Mouse (Mus musculus): ENCODE measurements around the gene Npnt. TPM values are rescaled to one million over a fixed set of nuclear protein-coding genes. Genes with fewer than 3 reads are reported as not detected.

The Npnt gene
- polyA plus RNA-seq (2012; rRNA removed) (39.4 and 41.7 TPM in 2 replicates), polyA plus RNA-seq (2014; fragmentation: Nextera tagmentation; extraction: Ambion mirVana) (45.4 and 45.9 TPM in 2 replicates)

DNA sequence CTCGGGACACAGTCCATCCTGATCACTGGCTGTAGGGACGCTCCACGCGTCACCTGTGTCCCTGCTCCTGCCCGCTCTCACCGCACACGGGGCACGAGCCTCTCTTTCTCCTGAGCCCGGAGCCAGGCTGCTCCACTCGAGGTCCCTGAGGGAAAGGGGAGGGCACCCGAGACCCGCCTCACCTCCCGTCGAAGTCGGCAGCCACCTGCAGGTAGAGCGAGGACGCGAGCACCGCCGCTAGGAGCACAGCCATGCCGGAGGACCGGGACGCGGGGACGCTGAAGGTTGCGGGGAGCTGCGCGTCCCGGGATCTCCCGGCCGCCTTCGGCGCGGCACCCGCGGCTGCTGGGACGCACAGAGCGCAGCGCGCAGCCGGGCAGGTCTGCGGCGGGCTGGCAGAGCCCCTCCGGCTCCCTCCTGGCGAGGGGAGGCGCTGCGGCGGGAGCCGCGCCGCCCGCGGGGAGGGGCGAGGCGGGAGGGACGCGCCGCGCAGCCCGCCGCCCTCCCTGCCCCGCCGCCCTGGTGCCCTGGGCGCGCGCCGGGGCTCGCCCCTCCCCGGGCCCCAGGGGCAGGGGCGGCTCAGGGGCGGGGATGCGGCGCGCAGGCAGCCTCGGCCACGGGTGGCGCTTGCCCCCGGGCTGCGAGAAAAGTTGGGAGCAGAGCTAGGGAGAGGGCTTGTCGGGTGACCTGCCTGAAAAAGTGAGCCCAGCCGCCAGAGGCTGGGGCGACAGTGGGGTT, at the start of gene Npnt:
Npnt (minus strand) TSS at position 501 of the 738 bp plus-strand sequence.
- Histone ChIP-seq H3K4me2 (replicated peaks; ENCODE audit: low read depth, low read length, severe bottlenecking) (peak within 1 kb of the TSS; percentile 99), H3K27ac (replicated peaks; ENCODE audit: low read depth, low read length) (no peak within 1 kb of the TSS), H3K4me3 (replicated peaks; ENCODE audit: low read length) (peak within 1 kb of the TSS; percentile 64), H3K27me3 (ENCODE audit: control insufficient read depth, insufficient read depth, low read length) (no peaks in the 10 kb centered on the region; the same call in 1 of the 2 replicates), H3K9me3 (ENCODE audit: control insufficient read depth, low read length) (no peaks in the 10 kb centered on the region), H3K9ac (ENCODE audit: low read depth, low read length, severe bottlenecking) (peak within 1 kb of the TSS; percentile 62), H3K36me3 (ENCODE audit: control insufficient read depth, insufficient read depth, low read length) (no peaks in the 10 kb centered on the region), H3K4me1 (ENCODE audit: control insufficient read depth, insufficient read depth, low read length) (peaks cover 3% of the 10 kb centered on the region; the same call in 1 of the 2 replicates)
- DNase-seq (ENCODE audit: low spot score) (peak; percentile 30), ATAC-seq (ENCODE audit: low FRiP score, low read depth) (peak; percentile 82)
- WGBS = under 1% methylated on average over 39 of the region's 82 CpGs
- TF ChIP-seq POLR2A (IDR thresholded peaks at IDR 0.05; ENCODE audit: borderline replicate concordance, extremely low read depth, insufficient read depth, insufficient read length) = no peak

GRCm38 (mm10) chr3:132996299-132996698, 46.2 kb upstream of the Npnt start:
- no peaks in the 10 kb centered on the region for H3K9me3 ChIP-seq (ENCODE audit: control insufficient read depth, low read length)
- no peaks in the 10 kb centered on the region for H3K27me3 ChIP-seq (ENCODE audit: control insufficient read depth, insufficient read depth, low read length)
- DNase-seq (ENCODE audit: low spot score) = no peak
- H3K36me3 ChIP-seq (ENCODE audit: control insufficient read depth, insufficient read depth, low read length) = peaks cover 11% of the 10 kb centered on the region
- no peak overlapping the region for H3K4me2 ChIP-seq (replicated peaks; ENCODE audit: low read depth, low read length, severe bottlenecking)
- no peak overlapping the region for H3K4me3 ChIP-seq (replicated peaks; ENCODE audit: low read length)
- no peak for ATAC-seq (ENCODE audit: low FRiP score, low read depth)
- whole genome bisulfite sequencing = 87% methylated on average over 9 of the region's 9 CpGs
- no peak overlapping the region for H3K9ac ChIP-seq (ENCODE audit: low read depth, low read length, severe bottlenecking)
- H3K4me1 ChIP-seq (ENCODE audit: control insufficient read depth, insufficient read depth, low read length) = no peaks in the 10 kb centered on the region
- no peak for TF ChIP-seq POLR2A (IDR thresholded peaks at IDR 0.05; ENCODE audit: borderline replicate concordance, extremely low read depth, insufficient read depth, insufficient read length)
- H3K27ac ChIP-seq (replicated peaks; ENCODE audit: low read depth, low read length) = no peak overlapping the region

- Histone ChIP-seq H3K27ac (replicated peaks; ENCODE audit: low read depth, low read length) (no peak overlapping the region), H3K27me3 (ENCODE audit: control insufficient read depth, insufficient read depth, low read length) (no peaks in the 10 kb centered on the region), H3K9ac (ENCODE audit: low read depth, low read length, severe bottlenecking) (no peak overlapping the region), H3K9me3 (ENCODE audit: control insufficient read depth, low read length) (no peaks in the 10 kb centered on the region), H3K4me2 (replicated peaks; ENCODE audit: low read depth, low read length, severe bottlenecking) (no peak overlapping the region), H3K36me3 (ENCODE audit: control insufficient read depth, insufficient read depth, low read length) (peaks cover 11% of the 10 kb centered on the region), H3K4me3 (replicated peaks; ENCODE audit: low read length) (no peak overlapping the region), H3K4me1 (ENCODE audit: control insufficient read depth, insufficient read depth, low read length) (no peaks in the 10 kb centered on the region)
- ATAC-seq (ENCODE audit: low FRiP score, low read depth) = no peak
- 90% methylated on average over 3 of the region's 3 CpGs for WGBS
- TF ChIP-seq POLR2A (IDR thresholded peaks at IDR 0.05; ENCODE audit: borderline replicate concordance, extremely low read depth, insufficient read depth, insufficient read length) = no peak
- DNase-seq (ENCODE audit: low spot score) = no peak
These were observed 45.8 kb upstream of the Npnt start for GRCm38 (mm10) chr3:132995904-132996267.

GRCm38 (mm10) chr3:132995172-132995903, 45.2 kb upstream of the Npnt start:
- no peaks in the 10 kb centered on the region for H3K9me3 ChIP-seq (ENCODE audit: control insufficient read depth, low read length)
- no peak overlapping the region for H3K4me2 ChIP-seq (replicated peaks; ENCODE audit: low read depth, low read length, severe bottlenecking)
- H3K27ac ChIP-seq (replicated peaks; ENCODE audit: low read depth, low read length) = no peak overlapping the region
- no peak overlapping the region for H3K4me3 ChIP-seq (replicated peaks; ENCODE audit: low read length)
- H3K4me1 ChIP-seq (ENCODE audit: control insufficient read depth, insufficient read depth, low read length) = no peaks in the 10 kb centered on the region
- 88% methylated on average over 7 of the region's 7 CpGs for WGBS
- no peak overlapping the region for H3K9ac ChIP-seq (ENCODE audit: low read depth, low read length, severe bottlenecking)
- H3K36me3 ChIP-seq (ENCODE audit: control insufficient read depth, insufficient read depth, low read length) = peaks cover 9% of the 10 kb centered on the region
- no peak for ATAC-seq (ENCODE audit: low FRiP score, low read depth)
- DNase-seq (ENCODE audit: low spot score) = no peak
- H3K27me3 ChIP-seq (ENCODE audit: control insufficient read depth, insufficient read depth, low read length) = no peaks in the 10 kb centered on the region
- TF ChIP-seq POLR2A (IDR thresholded peaks at IDR 0.05; ENCODE audit: borderline replicate concordance, extremely low read depth, insufficient read depth, insufficient read length) = no peak

GRCm38 (mm10) chr3:132986188-132986587, 36.1 kb upstream of the Npnt start:
- no peaks in the 10 kb centered on the region for H3K27me3 ChIP-seq (ENCODE audit: control insufficient read depth, insufficient read depth, low read length)
- H3K27ac ChIP-seq (replicated peaks; ENCODE audit: low read depth, low read length) = no peak overlapping the region
- peaks cover 5% of the 10 kb centered on the region; the same call in 1 of the 2 replicates for H3K4me1 ChIP-seq (ENCODE audit: control insufficient read depth, insufficient read depth, low read length)
- H3K4me3 ChIP-seq (replicated peaks; ENCODE audit: low read length) = no peak overlapping the region
- no peak overlapping the region for H3K9ac ChIP-seq (ENCODE audit: low read depth, low read length, severe bottlenecking)
- H3K4me2 ChIP-seq (replicated peaks; ENCODE audit: low read depth, low read length, severe bottlenecking) = no peak overlapping the region
- DNase-seq (ENCODE audit: low spot score) (no peak), ATAC-seq (ENCODE audit: low FRiP score, low read depth) (0 out of 2 replicates have a peak, but pooled peaks have one; percentile 31)
- 72% methylated on average over 5 of the region's 5 CpGs for WGBS
- H3K9me3 ChIP-seq (ENCODE audit: control insufficient read depth, low read length) = no peaks in the 10 kb centered on the region
- H3K36me3 ChIP-seq (ENCODE audit: control insufficient read depth, insufficient read depth, low read length) = peaks cover 18% of the 10 kb centered on the region; the same call in 1 of the 2 replicates
- no peak for TF ChIP-seq POLR2A (IDR thresholded peaks at IDR 0.05; ENCODE audit: borderline replicate concordance, extremely low read depth, insufficient read depth, insufficient read length)

Measured in limb, embryonic 14.5 days (tissue).